Mouse (Mus musculus) 3T3-L1 (cell line): ENCODE measurements around the gene 2010111I01Rik.

Experiments
- DNase-seq: peaks from one replicate; pipeline ENCODE4 v3.0.0-alpha.2; 2015; ENCODE audit warnings: low read depth, low spot score

2010111I01Rik gene

DNA sequence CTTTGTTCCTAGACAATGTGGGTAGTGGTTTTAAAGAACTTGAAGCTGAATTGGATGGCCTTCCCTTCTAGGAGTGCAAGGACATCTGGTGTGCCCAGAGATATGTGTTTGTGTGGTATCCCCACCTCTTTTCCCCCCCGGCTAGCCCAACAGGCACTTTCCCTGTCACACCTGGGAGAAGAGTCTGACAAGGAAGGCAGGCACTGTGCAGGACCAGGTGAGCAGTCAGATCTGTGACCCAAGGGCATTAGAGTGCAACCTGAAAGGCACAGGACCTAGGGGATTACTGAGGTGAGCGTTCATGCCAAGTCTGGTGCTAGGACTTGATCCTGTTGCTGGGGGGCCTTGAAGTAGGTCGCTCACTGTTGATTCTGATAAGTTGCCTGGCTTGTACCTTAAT is 277.0 kb downstream of the 2010111I01Rik start:
- no peak for DNase-seq

DNA sequence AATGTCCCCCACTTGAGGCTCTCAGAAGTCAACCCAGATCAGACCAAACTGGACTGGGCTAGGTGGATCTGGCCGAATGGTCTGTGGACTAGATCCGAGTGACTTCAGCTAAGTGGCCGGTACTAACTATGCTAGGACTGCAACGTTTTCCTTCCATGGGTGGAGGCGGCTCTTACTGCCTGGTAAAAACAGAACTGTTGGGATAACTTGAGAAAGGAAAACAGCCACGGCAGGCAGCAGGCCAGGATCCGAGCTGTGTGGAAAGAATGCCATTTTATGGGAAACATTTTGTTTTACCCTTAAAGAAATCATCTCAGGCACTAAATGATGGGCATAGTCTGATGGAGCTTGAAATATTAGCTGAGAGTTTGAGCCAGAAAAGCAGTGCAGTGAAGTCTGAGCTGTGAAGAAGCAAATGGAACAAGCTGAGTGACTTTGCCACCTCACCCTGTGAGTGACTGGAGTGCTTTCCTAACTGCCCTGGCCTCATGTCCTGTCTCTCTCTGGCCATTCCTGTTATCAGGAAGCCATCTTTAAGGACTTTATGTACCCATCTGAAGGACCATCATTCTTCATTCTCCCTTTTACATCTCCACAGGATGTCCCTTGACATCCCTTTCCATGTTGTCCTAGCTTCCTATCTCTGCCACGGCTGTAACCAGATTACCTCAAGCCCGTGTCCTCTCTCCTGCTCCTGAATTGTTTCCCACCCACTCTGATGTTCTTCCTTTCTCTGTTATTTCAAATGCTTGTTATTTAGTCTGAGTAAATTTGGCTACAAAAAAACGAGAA is 277.9 kb downstream of the 2010111I01Rik start:
- peak; percentile 21 for DNase-seq

DNA sequence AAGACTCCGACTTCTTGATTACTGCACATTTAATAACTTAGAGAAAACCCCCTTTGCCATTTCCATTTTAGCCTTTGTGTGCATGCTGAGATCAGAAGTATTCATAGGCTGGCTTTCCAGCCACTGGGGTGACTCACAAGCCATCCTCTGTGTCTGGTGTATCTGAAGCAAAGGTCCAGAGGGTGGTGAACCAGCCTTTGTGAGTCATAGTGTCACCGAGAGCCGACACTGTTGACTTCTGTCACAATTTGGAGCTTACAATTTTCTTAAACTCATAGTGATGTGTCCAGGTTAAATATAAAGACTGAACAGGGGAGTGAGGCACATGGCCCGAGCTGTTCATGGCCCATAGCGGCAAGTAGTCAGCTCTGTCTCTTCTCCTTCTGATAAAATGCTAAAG is 278.9 kb downstream of the 2010111I01Rik start:
- peak; percentile 57 for DNase-seq

DNA sequence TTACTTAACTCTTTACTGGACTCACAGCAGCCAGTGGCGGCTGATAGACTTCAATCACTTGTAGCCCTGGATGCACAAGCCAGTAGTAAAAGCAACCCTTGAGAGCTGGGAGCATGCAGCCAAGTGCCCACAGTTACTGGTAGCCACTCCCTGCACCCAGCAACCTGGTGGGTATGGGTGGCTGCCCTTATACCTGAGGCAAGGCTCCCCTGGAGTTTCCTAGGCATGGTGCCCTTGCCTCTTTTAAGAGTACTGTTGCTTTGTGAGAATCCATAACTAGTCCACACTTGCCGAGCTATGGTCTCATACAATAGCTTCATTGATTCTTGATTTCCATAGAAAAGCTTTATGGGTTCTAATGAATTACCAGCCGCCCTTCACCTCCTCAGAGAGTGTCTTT is 279.7 kb downstream of the 2010111I01Rik start:
- no peak for DNase-seq

DNA sequence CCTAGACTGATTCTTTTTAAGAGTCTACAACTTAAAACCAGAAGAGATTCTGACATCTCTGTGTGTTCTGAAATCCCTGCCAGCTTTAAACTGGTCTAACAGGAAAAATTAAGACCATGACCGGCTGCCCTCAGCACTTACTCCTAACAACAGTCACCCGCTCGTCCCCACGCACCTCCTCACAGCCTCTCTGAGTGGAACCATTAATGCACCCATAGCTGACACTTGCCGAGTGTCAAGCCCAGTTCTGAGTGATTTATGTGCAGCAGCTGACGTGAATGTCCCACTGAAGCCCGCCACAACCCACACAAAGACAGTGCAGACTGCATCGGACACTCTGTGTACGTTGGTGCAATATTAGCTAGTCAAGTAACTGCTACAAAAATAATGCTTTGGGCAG is 280.5 kb downstream of the 2010111I01Rik start:
- DNase-seq, result no peak

DNA sequence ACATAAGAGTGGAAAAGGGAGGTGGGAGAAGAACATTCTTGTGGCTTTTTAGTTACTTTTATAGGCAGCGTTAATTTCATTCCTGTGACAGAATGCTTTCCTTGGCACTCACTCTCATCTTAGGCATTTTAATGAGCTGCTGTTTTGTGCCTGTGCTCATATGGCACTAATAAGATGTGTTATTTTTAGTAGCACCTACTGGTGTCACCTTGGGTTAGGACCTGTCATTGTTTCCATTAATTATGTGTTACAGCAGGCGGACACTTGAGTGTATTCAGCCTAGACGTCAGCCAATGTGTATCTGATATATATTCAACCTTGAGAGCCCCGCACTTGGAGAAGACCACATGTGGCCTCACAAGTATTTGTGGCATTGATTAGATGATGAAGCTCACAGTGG is 281.1 kb downstream of the 2010111I01Rik start:
- DNase-seq, result no peak

DNA sequence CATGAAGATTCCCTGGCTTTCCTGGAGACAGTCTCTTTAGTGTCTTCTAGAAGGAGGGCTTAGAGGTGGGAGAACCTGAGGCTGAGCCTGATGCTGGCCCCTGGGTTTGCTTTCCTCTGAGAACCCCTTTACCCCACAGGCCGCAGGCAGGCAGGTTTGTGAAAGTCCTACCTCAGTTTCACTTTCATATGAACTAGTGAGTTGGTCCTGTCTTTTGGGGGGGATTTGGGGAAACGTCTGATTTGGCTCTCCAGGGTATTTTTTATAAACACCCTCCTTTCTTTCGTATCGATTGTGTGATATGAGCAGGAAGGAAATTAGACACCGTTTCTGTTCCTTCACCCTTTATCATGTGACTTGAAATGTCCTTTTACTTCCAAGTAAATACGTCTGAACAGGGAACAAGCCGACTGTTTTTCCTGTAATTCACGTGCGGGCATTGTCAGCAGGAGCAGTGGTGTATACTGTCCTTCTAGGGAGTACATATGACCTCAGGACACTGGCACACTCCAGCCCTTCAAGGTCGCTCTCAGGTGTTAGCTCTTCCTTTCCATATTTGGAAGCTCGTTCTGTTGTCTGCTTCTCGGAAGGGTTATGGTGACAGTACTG is 281.7 kb downstream of the 2010111I01Rik start:
- no peak for DNase-seq

DNA sequence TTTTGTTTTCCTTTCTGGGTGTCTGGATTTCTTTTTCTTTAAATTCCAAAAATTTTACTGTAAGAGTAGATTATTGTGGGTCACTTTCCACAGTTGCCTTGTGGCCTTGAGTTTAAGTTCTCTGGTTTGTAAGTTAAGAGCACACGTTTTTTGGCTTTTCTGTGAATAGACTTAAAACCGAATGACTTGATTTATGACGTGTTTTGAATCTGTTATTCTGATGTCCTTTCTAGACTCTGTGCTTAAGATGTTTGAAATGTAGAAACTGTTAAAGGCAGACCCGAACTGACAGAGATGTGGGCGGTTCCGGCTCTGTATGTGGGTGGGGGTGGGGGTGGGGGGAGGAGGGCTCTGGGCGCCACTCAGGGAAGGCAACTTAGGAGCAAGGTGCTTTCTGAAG is 282.3 kb downstream of the 2010111I01Rik start:
- DNase-seq, result no peak

DNA sequence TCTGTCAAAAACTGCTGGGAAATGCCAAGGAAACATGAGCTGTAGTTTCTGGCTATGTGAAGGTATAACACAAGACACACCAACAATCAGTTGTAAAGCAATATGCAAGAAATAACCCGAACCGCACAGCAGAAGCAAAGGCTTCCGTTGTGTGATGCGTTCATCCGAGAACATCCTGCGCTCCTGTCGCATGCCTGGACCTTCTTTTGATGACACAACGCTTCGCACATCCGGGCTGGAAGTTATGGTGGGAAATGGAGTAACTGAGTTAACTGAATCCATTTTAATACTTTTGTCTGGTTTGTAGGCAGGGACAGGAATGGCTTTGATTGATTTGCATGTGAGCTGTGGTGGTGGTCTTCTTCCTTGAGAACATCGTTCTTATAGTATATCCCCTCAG is 282.9 kb downstream of the 2010111I01Rik start:
- DNase-seq, result no peak

DNA sequence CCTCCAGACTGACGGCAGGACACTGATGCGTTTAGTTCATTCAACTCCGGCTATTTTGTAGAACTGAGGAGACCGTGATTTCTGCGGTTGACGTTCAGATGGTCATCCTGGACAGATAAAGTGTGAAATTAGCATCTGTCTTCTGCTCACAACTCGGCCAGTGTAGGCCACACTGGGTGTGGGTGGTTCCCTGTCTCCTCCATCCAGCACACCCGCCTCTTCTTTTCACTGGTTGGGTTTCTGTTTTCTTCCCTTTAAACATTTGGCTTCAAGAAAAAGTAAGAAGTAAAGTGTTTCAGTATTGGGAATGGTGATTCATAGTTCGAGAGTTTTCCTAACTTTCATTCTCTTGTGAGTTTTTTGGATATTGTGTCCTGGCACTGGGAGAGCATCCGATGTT is 283.6 kb downstream of the 2010111I01Rik start:
- DNase-seq, result no peak

DNA sequence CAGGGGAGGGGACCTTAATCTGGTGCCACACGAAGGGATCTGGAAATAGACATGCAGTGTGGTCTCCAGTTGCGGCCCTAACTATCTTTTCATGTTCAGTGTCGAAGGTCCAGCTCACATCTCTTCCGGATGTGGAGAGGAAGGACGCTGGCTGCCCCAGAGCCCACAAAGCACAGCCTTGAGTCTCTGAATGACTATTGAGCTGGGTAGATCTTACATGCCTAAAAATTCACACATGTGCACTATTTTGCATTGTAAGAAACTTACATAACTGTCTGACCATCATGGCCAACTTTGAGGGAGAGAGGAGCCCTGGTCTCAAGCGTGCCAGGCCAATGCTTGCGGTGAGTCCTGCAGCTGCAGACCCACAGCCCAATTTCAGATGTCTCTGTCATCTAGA is 284.5 kb downstream of the 2010111I01Rik start:
- no peak for DNase-seq

DNA sequence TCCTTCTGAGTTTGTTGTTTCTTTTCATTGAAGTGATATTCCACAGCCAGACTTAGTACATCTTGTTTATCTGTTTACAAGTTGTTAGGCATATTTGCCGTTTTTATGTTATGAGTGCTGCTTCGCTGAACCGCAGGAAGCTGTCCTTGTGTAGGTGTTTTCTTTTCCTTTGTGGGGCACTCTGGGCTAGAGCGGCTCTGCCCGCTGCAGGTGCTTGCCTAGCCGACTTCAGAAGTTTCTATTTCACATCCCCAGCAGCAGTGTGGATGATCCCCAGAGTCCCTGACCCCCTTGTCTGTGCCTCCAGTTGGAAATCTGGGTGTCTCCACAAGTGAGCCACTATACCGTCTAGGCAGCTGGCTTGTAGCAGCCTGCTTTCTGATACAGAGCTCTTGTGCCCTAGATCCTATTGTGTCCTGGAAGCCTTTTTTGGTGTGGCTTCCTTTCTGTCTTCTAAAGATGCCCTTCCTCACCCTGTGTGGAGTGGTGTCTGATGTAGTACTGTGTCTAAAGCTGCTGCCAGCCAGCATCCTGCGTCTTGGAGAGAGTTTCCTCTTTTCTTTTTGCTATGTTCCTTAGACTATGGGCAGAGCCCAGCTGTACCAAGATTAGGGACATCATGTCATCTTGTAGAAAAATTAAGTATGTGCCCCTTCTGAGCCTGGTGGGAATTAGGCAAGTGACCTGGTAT is 285.2 kb downstream of the 2010111I01Rik start:
- no peak for DNase-seq

DNA sequence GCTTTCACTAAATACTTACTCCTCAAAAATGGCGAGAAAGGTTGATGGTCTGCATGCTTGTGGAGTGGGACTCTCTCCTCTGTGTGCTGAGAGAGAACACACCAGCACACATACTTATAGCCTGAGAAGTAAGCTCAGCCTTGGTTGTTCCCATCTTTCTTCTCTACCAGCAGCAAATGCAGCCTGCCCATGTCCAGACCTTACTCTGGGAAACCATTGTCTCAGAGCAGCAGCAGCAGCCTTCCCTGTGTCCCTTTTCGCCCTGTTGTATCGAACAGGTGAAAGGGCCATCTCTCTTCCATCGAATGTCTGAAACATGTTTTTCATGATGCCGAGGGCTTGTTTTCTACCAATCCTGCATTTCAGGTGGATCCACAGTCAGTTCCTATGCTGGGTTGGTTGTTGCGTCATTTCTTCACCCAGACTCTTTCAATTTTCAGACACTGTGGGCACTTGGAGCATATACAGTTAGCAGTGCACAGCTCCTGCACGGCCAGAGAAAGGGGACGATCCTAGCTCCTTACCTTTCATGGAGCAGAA is 285.8 kb downstream of the 2010111I01Rik start:
- DNase-seq, result no peak

DNA sequence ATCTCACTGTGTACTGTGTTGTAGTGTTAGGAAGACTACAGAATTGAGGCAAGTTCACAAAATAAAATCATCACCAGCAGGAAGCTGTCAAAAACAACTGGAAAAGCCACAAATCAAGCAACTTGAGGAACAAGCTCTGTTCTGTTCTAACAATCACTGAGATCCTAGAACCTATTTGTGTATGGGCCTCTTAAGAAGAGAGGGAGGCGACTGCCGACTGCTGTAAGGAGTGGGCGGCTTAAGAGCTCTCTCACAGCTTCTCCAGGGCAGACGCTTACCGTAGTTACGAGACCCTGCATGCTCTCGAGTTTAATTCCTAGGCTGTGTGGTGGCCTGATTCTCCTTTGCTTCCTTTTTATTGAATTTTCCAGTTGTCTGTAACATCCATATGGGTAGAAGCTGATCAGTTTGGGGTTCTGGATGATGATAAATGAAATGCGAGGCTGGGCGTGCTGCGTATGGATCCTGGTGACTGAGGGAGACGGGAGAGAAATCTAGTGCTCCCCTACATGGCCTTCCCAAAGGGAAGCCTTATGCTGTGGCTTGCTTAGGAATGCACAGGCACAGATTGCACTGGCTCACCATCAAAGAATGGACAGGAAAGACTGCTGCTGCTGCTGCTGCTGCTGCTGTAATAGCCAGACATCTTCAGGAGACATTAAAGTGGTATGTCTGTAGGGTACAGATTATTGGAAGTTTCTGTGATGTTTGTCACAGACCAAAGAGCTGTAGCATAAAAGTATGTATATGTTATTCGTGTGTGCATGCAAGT is 286.6 kb downstream of the 2010111I01Rik start:
- DNase-seq, result peak; percentile 71

DNA sequence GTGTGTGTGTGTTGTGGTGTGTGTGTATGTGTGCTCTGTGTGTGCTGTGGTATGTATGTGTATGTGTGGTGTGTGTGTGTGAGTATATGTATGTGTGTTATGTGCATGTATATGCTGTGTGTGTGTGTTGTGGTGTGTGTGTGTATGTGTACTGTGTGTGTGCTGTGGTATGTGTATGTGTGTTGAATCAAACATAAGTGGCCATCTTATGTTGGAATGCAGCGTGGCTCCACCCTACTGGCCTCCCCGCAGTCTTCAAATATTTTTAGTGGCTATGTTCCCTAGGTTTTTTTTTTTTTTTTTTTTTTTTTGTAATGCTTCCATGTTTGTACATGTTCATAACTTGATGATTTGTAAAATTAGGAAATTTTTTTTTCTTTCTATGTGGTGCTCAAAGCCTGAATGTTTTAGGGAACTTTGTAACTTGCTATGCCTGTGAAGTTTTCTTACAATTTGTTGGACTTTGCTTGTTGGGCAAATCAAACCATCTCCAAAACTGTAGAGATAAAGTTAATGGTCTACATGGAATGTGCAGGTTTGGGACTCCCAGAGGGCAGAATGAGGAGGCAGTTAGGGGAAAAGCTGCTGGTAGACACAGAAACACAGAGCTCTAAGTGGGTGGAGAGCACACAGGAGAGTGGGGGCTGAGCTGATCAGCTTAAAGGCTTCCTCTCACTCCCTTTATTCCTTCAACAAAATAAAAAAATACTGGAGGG is 287.8 kb downstream of the 2010111I01Rik start:
- DNase-seq, result peak; percentile 37

DNA sequence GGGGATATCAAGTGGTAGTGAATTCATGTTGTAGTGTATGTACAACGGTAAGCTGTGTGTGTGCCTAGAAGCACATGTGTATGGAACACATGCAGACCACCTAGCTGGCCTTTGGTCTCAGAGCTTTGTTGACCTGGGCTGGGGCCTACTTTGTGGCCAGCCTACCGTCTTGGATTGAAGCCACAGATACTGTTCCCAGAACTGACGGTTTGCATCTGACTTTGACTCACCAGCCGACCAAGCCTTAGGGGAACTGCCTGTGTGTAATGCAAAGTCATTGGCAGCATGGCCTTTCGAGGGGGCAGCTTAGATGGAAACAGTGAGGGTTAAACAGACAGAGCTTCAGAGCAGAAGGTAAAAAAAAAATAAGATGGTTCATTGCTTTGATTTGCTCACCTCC is 288.5 kb downstream of the 2010111I01Rik start:
- peak; percentile 87 for DNase-seq

DNA sequence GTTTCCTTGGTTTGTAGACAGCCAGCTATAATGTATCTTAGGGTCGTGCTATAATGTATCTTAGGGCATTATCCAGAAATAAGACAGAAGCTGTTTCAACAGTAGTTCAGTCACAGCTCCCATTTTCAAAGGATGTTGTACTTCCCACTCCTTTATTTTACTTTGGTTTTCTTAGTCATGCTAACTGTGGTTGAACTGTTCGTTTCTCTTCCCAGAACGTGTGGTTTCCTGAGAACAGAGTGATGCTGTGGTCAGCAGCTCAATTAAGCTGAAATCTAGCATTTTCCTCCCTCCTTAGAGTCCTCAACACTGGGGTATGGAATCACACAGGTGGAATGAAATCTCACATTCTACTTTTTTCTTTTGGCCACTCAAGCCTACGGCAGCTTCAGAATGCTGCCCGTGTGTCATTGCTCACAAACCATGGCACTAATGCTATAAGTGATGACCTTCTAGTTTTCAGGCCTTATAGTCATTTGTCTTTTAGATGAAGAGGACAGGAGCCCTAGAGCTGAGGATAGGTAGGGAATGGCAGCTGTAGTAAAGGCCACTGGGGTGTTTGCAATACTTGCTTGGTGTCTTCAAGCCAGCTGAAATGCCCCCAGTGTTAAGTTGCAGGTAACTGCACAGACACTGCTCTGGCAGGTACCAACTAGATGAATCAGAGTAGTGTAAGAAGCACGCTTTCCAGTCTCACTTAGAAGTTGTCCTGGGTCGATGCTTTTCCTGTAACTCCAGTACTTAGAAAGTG is 289.4 kb downstream of the 2010111I01Rik start:
- DNase-seq, result peak; percentile 61

DNA sequence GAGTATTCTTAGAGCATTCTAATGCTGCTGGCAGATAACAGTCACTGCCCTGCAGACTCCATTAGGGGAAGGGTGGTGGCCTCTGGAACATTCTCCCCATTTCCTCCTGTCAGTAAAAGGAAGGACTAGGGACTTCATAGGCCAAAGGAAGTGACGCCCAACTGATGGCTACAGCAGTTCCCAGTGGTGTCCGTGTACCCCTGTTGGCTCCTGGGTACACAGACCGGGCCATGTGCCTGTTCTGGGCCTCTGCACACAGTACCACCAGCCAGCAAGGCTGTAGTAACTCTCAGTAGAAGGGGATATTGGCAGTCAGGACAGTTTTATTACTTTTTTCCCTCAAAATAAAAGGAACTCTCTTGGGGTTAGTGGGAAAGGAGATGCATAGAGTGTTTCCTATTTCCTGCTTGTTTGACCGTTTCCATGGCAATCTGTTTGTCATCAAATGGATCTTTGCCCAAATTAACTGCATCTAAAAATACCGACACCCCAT is 290.9 kb downstream of the 2010111I01Rik start:
- peak; percentile 51 for DNase-seq

DNA sequence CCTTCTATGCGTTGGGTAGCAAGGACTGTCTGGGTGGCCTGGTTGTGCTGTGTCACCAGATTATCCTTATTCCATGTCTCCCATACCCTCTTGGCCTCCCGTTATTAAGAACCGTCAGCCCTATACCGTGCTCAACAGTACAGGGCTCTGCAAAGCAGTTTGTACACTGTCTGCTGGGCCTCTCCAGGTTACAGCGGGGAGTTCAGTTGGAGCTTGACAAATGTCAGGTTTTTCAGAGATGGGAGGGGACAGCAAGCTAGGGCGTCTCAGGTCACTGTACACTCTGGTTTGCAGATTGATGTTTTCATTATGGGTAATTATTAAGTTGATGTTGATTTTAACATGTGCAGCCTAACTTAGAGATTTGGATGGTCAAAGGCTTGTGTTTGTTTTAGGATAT is 291.5 kb downstream of the 2010111I01Rik start:
- DNase-seq, result no peak

DNA sequence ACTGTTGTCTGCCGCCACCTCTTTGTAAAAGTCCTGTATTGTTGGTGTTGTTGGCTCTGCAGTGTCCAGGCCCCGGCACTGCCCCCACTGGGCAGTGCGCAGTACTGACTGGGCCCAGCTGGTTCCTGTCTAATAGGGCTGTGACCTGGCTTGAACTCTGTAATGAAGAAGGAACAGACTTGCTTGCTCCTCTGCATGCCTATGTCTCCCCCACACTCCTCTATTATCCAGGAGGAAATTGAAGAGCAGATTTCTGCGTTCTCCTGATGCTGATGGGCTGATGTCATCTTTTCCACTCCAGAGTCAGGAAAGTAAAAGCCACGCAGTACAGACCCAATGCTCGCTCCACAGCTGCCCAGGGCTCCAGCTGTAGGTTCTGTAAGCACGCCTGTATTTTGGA is 292.1 kb downstream of the 2010111I01Rik start:
- DNase-seq, result no peak
